Mouse (Mus musculus) monocyte, adult 5-6 weeks (primary cell): ENCODE data around the gene Tmem117. TPM values are rescaled to one million over a fixed set of nuclear protein-coding genes. Genes with fewer than 3 reads are reported as not detected.

Experiments used
- ATAC-seq: fragments of 153-309, 156-312 bp; replicated peaks from 2 replicates; pipeline ENCODE4 v1.8.0; 2017; ENCODE audit warnings: mild to moderate bottlenecking; ENCODE audit not compliant: low TSS enrichment, insufficient number of reproducible peaks, severe bottlenecking, poor library complexity, low FRiP score
- total RNA-seq: library from RNA; stranded (forward); fragments of 200-1000, 200-491, 200-594 nt; gene quantifications from 3 replicates; pipeline ENCODE4 v1.2.3, GENCODE M21; 2017

Gene Tmem117
- total RNA-seq, 1 experiment from 2014 or later, result not detected

- ATAC-seq, result no peak
Observed at GRCm38 (mm10) chr15:94942465-94942864, 313.4 kb downstream of the Tmem117 start.

- ATAC-seq, result no peak
Observed at GRCm38 (mm10) chr15:94943891-94944290, 314.9 kb downstream of the Tmem117 start.

- ATAC-seq, result no peak
Observed at GRCm38 (mm10) chr15:94951382-94952048, 322.5 kb downstream of the Tmem117 start.

DNA sequence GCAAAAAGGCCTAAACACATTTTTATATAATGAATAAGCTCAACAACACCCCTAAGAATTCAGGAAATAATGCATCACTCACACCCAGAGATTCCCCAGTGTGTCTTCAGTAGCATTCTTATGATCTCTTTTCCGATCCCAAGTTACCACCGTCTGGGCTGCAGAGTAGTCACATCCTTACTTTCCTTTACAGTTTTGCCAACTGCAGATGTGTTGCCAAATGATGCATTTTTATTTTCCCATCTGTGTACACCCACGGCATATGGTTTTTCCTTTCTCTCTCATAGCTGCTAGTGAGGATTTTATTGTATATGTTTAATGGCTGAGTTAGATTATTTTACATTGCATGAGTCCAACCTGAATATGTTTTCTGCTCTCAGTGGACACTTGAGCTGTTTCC lies 327.7 kb downstream of the Tmem117 start:
- no peak for ATAC-seq

GRCm38 (mm10) chr15:94957202-94957601 lies 328.2 kb downstream of the Tmem117 start:
- no peak for ATAC-seq

GRCm38 (mm10) chr15:94967004-94967403 lies 338.0 kb downstream of the Tmem117 start:
- ATAC-seq, result no peak

- ATAC-seq, result no peak
Observed at GRCm38 (mm10) chr15:94968403-94969180, 339.6 kb downstream of the Tmem117 start.

DNA sequence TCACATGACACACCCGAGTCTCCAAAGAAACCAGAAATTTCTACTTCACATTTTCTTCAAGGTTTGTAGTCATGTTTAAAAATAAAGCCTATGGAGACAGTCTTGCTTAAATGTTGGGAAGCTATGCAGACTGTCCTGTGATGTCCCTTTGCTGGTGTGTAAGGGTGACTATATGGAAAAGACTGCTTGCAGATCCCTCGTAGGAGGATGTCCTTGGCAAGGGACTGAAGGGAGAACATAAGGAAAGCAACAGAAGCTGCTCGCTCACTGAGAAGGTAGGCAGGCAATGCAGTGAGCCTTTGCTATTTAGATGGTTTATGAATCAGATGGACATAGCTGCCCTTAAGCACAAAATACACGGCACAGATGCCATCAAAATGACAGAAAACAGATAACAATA lies 352.8 kb downstream of the Tmem117 start:
- no peak for ATAC-seq

DNA sequence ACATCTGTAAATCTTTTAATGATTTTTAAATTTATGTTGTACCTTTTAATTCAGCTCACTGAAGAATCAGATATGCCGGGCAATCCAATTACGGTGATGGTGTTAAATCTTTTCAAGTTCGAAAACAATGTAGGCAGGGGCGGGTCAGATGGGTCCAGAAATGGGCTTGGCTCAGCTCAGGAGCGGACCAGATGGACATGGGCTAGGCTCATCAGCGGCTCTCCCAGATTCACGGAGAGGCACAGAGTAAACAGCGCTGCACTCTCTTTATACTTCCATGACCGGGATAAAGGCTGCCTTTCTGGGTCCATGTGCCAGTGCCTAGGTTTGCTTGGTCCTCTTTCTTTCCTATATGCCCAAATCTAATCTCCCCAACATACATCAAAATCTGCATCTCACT lies 366.3 kb downstream of the Tmem117 start:
- no peak for ATAC-seq

- no peak for ATAC-seq
Observed at GRCm38 (mm10) chr15:95005121-95005824, 376.2 kb downstream of the Tmem117 start.

GRCm38 (mm10) chr15:95022251-95022650 lies 393.2 kb downstream of the Tmem117 start:
- ATAC-seq, result no peak

DNA sequence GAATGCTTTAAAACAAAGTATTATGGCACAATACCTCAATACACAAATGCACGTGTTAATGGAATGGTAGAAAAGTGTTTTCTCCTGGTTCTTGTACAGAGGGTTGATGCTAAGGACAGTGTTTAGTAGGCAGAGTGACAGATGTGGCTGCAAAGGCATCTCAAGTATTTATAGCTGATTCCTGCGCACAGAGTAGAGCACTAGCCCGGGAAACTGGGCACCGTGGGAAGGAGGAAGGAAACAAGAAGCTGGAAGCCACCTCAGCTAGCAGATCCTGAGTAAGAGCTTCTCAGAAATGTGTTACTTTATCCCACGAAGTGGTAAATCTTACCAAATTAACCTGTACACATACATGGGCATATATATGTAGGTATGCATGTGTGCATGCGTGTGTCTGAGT lies 395.4 kb downstream of the Tmem117 start:
- ATAC-seq, result no peak

DNA sequence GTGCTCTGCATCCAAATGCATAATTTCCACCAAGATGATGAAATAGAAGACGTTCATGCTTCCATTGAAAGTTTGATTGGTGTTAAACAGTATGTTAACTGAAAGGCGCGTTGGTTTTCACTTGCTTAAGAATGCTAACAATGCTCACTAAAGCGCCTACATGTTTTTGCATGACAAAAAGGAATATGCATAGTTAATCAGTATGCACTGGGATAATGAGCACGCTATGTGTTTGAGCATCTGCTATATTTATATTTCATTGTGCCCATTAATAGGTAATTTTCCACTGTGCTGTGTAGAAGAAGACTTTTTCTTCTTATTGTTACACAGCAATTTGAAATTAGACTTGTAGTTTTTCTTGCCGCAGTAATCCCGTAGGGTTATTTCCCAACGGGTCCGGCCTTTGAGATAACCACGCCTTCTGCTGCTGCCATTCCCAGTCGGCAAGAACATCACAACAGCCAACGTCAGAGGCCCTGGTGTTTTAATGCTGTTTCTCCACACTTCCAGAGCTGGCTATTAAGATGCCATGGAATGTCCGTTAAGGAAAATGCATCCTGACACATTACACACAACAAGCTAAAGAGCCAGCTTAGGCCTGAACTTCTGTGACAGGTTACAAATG lies 399.9 kb downstream of the Tmem117 start:
- ATAC-seq, result no peak

- no peak for ATAC-seq
Observed at GRCm38 (mm10) chr15:95029487-95029875, 400.4 kb downstream of the Tmem117 start.

GRCm38 (mm10) chr15:95042437-95042836 lies 413.4 kb downstream of the Tmem117 start:
- ATAC-seq, result no peak

DNA sequence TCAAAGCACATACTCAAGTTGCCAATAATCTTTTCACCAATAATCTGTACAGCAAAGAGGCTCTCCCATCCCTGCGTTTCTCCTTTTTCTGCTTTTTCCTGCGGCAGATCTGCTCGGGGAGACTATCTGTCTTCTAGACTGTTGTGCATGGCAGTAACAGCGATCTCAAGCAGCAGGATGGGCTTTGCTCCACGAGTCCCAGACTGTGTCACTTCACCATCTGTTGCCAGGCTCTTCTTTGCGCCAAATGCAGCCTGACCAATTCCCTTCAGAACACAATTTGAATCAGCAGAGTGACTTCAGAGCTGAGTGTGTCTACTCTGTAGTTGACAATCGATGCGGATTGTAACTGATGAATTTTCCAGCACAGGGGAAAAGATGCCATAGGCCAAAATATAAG lies 415.0 kb downstream of the Tmem117 start:
- ATAC-seq, result no peak

GRCm38 (mm10) chr15:95047486-95047885 lies 418.5 kb downstream of the Tmem117 start:
- ATAC-seq, result no peak

- ATAC-seq, result no peak
Observed at GRCm38 (mm10) chr15:95049171-95049729, 420.2 kb downstream of the Tmem117 start.

GRCm38 (mm10) chr15:95055081-95055650 lies 426.1 kb downstream of the Tmem117 start:
- no peak for ATAC-seq
